Mouse (Mus musculus) cerebellum, adult 11-12 months (tissue): ENCODE data around the gene Srpr.
A peak's percentile ranks its signal among the peaks of the same experiment; 100 is the strongest.

Experiments
- DNase-seq: peaks from one replicate; pipeline ENCODE4 v3.0.0; 2022

Srpr gene

GRCm38 (mm10) chr9:35199772-35200471, at the start of gene Srpr, which contains the start of gene Tirap:
Srpr (plus strand) TSS chr9:35200175.
Tirap (minus strand) TSS chr9:35200291.
- DNase-seq: peak; percentile 87

GRCm38 (mm10) chr9:35152923-35153322, 47.1 kb upstream of the Srpr start:
- DNase-seq: no peak

DNA sequence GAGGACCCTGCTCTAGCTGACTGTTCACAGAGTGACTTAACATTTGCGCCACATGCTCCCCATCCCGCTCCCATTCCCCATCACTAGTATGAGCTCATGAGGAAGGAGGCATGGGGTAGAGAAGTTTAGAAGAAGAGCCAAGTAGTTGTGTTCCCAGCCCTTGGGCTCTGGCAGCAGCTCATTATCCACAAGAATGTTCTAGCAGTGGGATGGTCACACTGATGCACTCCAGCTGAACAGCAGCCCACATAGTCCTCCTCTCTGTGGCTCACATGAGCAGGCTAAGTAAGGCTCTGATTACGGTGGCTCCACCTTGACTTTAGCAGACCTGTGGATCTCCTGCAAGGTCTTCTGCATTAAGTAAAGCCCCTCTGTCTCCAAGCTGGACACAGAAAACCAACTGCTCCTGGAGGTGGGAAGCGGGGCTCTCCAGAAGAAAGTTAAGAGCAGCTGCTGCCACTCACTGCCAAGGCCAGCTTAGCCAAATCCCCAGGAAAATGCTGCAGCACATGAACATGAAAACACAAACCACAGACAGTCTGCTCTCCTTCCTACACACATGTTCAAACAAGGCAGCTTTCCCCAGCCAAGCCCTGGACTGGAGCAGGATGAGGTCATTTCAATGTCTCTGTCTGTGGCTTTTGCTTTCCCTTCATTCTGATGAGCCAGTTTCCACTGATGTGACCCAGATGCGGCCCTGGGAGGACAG, 43.8 kb upstream of the Srpr start:
- no peak for DNase-seq

GRCm38 (mm10) chr9:35156862-35157261, 43.1 kb upstream of the Srpr start:
- DNase-seq: no peak

DNA sequence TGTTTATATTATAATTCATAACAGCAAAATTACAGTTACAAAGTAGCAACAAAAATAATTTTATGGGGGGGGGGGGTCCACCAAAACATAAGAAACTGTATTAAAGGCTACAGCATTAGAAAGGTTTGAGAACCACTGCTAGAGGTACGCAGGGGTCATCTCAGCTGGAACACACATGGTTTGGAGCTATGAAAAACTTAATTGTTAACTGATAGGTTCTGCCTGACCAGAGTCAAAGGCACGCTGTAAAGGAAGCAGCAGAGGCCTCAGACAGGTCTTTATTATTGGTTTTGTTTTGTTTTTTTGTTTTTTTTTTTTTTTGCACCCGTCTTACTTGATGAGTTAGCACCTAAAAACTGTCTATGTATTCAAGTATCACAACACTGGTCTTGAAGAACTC, 41.5 kb upstream of the Srpr start:
- DNase-seq: no peak

GRCm38 (mm10) chr9:35160662-35161061, 39.3 kb upstream of the Srpr start:
- DNase-seq: no peak

- no peak for DNase-seq
Measured at GRCm38 (mm10) chr9:35161721-35162120, 38.3 kb upstream of the Srpr start.

- DNase-seq: peak; percentile 86
Measured at GRCm38 (mm10) chr9:35163011-35163690, 36.8 kb upstream of the Srpr start.

DNA sequence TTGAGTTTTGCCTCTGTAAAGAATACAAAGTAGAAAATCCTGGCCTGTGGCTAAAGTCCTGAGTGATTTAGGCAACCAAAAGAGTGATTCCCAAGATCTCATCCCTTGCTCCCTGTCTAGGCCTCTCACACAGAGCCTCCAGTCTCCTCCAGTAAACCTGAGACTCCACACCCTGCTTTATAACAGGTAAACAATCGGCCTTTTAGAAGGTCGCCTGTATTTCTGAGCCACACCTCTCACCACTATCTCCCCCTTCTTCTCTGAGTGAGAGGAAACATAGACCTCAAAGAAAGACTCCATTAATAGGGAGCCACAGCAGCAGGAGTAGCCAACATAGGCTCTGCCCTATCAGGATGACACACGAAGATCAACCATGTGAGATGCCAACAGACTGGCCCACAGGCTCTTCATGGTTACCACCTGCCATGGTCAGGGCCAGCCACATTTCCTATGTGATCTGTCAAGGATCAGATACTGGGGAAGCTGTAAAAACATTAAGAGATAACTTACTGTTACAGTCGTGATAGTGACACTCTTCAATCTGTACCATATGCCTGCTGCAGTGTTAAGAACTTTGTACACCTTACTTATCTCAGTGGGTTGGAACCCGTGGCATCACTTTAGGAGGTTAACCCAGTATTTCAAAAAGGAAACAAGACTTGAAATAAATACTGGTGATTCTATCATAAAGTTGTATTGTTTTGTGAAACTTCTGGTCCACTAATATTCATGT, 35.7 kb upstream of the Srpr start:
- DNase-seq: no peak

- no peak for DNase-seq
Measured at GRCm38 (mm10) chr9:35166144-35166797, 33.7 kb upstream of the Srpr start.

- DNase-seq: no peak
Measured at GRCm38 (mm10) chr9:35166798-35167635, 33.0 kb upstream of the Srpr start.

DNA sequence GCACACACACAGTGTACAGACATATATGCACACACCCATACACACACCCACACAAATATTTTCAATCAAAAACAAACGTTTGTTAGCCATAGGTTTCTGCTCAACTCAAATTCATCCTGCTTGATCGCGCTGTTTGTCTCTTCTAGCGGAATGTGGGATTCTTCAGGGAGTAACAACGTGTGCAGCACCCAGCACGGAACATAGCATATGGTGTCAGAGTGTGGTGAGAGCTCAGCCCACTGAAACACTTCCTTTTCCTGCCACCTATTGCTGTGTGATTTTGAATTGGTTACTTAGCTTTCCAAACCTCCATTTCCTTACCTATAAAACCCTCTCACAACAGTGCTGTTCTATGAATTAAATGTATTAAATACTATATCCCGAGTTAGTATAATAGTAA, 29.9 kb upstream of the Srpr start:
- DNase-seq: no peak

GRCm38 (mm10) chr9:35173331-35173730, 26.6 kb upstream of the Srpr start:
- DNase-seq: no peak

- DNase-seq: peak; percentile 94
Measured at GRCm38 (mm10) chr9:35175251-35176123, 24.5 kb upstream of the Srpr start, which contains the start of gene Dcps. Dcps (minus strand) TSS chr9:35176061.

- no peak for DNase-seq
Measured at GRCm38 (mm10) chr9:35176124-35176659, 23.8 kb upstream of the Srpr start.

DNA sequence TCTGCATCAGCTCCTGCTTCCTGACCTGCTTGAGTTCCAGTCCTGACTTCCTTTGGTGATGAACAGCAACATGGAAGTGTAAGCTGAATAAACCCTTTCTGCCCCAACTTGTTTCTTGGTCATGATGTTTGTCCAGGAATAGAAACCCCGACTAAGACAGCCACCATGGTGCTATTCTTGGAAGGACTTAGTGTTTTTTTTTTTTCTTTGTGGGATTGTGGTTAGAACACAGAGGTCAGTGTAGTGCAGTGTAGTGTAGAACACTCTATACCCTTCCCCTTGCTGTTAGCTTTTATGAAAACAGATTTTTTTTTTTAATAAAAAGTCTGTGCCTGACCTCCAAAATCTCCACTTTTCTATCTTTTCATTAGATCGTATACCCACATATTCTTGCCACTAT, 17.1 kb upstream of the Srpr start:
- DNase-seq: no peak

GRCm38 (mm10) chr9:35183359-35183758, 16.6 kb upstream of the Srpr start:
- no peak for DNase-seq

DNA sequence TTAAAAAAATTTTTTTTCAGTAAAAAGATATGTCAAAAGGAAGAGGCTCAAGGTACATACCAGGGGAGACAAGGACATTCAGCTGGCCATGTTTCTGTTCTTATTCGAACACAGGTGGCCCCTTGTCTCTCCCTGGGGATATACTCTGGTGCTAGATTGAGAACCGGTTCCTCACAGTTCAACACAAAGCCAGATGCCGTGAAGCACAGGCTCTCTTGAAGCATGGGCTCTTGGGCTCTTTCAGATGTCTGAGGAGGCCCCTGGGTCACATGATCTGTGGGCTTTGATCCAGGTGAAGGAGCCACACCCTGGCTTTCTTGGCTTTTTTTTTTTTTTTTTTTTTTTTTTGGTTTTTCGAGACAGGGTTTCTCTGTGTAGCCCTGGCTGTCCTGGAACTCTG, 13.5 kb upstream of the Srpr start:
- no peak for DNase-seq

DNA sequence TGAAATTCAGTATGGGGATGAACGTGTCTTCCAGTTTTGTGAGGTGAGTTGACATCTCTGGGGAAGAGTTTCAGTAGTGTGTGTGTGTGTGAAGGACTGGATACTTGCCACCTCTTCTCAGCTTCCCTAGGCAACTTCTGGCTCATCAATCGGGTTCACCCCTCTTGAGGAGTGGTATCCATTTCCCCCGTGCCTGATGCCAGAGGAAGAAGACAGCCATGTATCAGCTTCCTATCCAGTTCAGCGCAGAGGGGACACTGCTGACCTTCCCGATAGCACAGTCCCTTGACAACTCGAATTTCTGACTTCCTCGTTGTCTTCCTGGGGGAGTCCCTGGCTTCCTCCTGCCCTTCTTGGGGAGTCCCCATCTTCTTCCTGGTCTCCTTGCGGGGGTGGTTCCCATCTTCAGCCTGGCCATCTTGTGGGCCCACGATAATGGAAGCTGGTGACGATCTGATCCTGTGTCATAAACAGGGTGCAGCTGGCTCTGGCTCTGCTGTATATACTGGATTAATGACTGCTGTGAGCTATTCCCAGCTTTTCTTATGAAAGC, 12.5 kb upstream of the Srpr start:
- no peak for DNase-seq

DNA sequence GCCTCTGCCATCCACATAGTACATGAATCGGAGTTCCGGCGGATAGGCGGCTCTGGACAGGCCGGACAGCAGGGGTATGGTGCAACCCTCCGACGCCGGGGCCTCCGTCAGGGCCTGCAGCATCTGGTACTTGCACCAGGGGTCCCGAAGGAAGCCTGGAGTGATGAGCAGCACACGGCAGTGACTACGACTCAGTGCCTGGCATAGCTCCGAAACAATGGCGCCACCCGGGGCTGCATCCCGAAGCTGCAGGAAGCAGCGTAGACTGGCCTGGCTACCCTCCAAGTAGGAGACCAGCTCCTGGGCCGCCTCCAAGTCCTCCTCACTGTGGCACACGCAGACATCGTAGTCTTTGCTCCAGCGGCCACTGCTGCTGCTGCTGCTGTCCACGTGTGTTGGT, 11.3 kb upstream of the Srpr start:
- DNase-seq: no peak
